ENCODE assay signal across 12 mouse cellular contexts in the genomic region with DNA sequence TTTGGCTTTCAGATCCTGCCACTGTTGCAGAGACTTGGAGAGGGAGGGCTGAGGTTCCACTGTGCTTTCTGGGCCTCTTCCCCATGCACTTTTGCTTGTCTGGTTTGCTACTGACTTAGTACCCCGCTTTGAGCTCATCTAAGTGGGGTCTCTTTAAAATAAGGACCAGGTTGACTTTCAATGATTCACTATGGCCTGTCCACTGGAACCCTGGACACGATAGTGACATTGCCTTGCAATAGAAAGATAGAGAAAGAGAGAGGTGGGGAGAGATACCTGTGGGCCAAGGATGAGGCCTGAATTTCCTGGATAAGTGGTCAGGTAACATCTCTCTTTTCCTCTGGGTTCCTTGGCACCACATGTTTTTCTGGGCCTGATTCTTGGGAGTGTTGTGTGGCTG. TPM values are rescaled to one million over a fixed set of nuclear protein-coding genes. Genes with fewer than 3 reads are reported as not detected.
DNase-seq lines count a peak whose midpoint lies in the region; ATAC-seq and TF ChIP-seq lines count a peak whose summit lies in the region.
"Had no signal": no experiment of that assay in that cellular context is flagged by ENCODE, and none has a peak within 500 bp of the region (broad histone marks: within the 10 kb centered on the region; RNA-seq: fewer than 3 reads in every experiment).

No protein-coding gene starts in this region.

- H3K9ac ChIP-seq in heart, postnatal 0 days (replicated peaks; ENCODE audit: low read depth, low read length): peak overlapping the region; percentile 72; the same call in 1 of the 2 replicates
- 0 out of 2 replicates have a peak overlapping the region, but pooled peaks have one; percentile 41 for H3K9ac ChIP-seq in embryonic facial prominence, embryonic 13.5 days
- H3K9ac ChIP-seq in hindbrain, embryonic 13.5 days: peak overlapping the region; percentile 88
- 0 out of 2 replicates have a peak overlapping the region, but pooled peaks have one; percentile 37 for H3K9ac ChIP-seq in midbrain, postnatal 0 days (replicated peaks; ENCODE audit: low read length, poor library complexity, severe bottlenecking)
- H3K9ac ChIP-seq in liver, postnatal 0 days (replicated peaks): no peak overlapping the region
- H3K9ac ChIP-seq: liver, embryonic 12.5 days had no signal

- no peak for DNase-seq in heart, postnatal 0 days (ENCODE audit: low spot score)
- DNase-seq in heart, adult 18-20 months: no peak
- DNase-seq in midbrain, postnatal 0 days (ENCODE audit: low spot score): no peak
- no peak for DNase-seq in thymus, postnatal 0 days (ENCODE audit: low spot score)
- DNase-seq in adrenal gland, adult 18-20 months (ENCODE audit: low spot score in 2 of 2): no peak
- no peak for DNase-seq in liver, postnatal 0 days
- DNase-seq: kidney, postnatal 25 days; thymus, postnatal 4 days had no signal

- no peak for TF ChIP-seq EP300 in heart, postnatal 0 days (IDR thresholded peaks at IDR 0.05; ENCODE audit: low read depth)
- TF ChIP-seq EP300 in liver, postnatal 0 days (IDR thresholded peaks at IDR 0.05; ENCODE audit: low read depth): no peak

- 83% methylated on average over 2 of the region's 2 CpGs for WGBS in heart, postnatal 0 days
- WGBS in embryonic facial prominence, embryonic 13.5 days: 94% methylated on average over 2 of the region's 2 CpGs
- 87% methylated on average over 2 of the region's 2 CpGs for WGBS in hindbrain, embryonic 13.5 days
- WGBS in midbrain, postnatal 0 days: 88% methylated on average over 2 of the region's 2 CpGs
- 73% methylated on average over 2 of the region's 2 CpGs for WGBS in liver, postnatal 0 days (ENCODE audit: insufficient replicate concordance)

- peak overlapping the region; percentile 73 for H3K4me3 ChIP-seq in heart, postnatal 0 days (ENCODE audit: low read depth, low read length)
- H3K4me3 ChIP-seq in embryonic facial prominence, embryonic 13.5 days: peak overlapping the region; percentile 71; the same call in 1 of the 2 replicates
- peak overlapping the region; percentile 65 for H3K4me3 ChIP-seq in hindbrain, embryonic 13.5 days
- H3K4me3 ChIP-seq in midbrain, postnatal 0 days (ENCODE audit: low read depth, low read length): peak overlapping the region; percentile 65
- H3K4me3 ChIP-seq in liver, postnatal 0 days (ENCODE audit: low read depth, low read length): no peak overlapping the region
- H3K4me3 ChIP-seq: liver, embryonic 12.5 days had no signal

- H3K4me2 ChIP-seq in heart, postnatal 0 days (ENCODE audit: low read depth, low read length): peak overlapping the region; percentile 87
- peak overlapping the region; percentile 81 for H3K4me2 ChIP-seq in embryonic facial prominence, embryonic 13.5 days
- H3K4me2 ChIP-seq in hindbrain, embryonic 13.5 days: peak overlapping the region; percentile 70
- H3K4me2 ChIP-seq in midbrain, postnatal 0 days (ENCODE audit: low read depth, low read length, poor library complexity, severe bottlenecking): peak overlapping the region; percentile 85
- H3K4me2 ChIP-seq in liver, postnatal 0 days (ENCODE audit: low read depth, low read length): no peak overlapping the region

- no peak for TF ChIP-seq CTCF in heart, postnatal 0 days (IDR thresholded peaks at IDR 0.05; ENCODE audit: low read depth)
- no peak for TF ChIP-seq CTCF in midbrain, postnatal 0 days (IDR thresholded peaks at IDR 0.05)
- no peak for TF ChIP-seq CTCF in liver, postnatal 0 days (IDR thresholded peaks at IDR 0.05; ENCODE audit: low read depth)

- no peaks in the 10 kb centered on the region for H3K27me3 ChIP-seq in heart, postnatal 0 days (ENCODE audit: control insufficient read depth, insufficient read depth, low read length)
- H3K27me3 ChIP-seq in embryonic facial prominence, embryonic 13.5 days: no peaks in the 10 kb centered on the region
- no peaks in the 10 kb centered on the region for H3K27me3 ChIP-seq in hindbrain, embryonic 13.5 days
- no peaks in the 10 kb centered on the region for H3K27me3 ChIP-seq in midbrain, postnatal 0 days (ENCODE audit: insufficient read depth, low read length)
- H3K27me3 ChIP-seq in liver, postnatal 0 days (ENCODE audit: insufficient read depth, low read length): peaks cover 15% of the 10 kb centered on the region

- no peaks in the 10 kb centered on the region for H3K4me1 ChIP-seq in heart, postnatal 0 days (ENCODE audit: control insufficient read depth, insufficient read depth)
- H3K4me1 ChIP-seq in embryonic facial prominence, embryonic 13.5 days: peaks cover 19% of the 10 kb centered on the region
- H3K4me1 ChIP-seq in hindbrain, embryonic 13.5 days (replicated peaks): peaks cover 49% of the 10 kb centered on the region
- H3K4me1 ChIP-seq in midbrain, postnatal 0 days (ENCODE audit: insufficient read depth, low read length): peaks cover 18% of the 10 kb centered on the region; the same call in 1 of the 2 replicates
- no peaks in the 10 kb centered on the region for H3K4me1 ChIP-seq in liver, postnatal 0 days (ENCODE audit: insufficient read depth)

- no peaks in the 10 kb centered on the region for H3K9me3 ChIP-seq in heart, postnatal 0 days (replicated peaks; ENCODE audit: control insufficient read depth, low read length)
- no peaks in the 10 kb centered on the region for H3K9me3 ChIP-seq in embryonic facial prominence, embryonic 13.5 days
- no peaks in the 10 kb centered on the region for H3K9me3 ChIP-seq in hindbrain, embryonic 13.5 days
- no peaks in the 10 kb centered on the region for H3K9me3 ChIP-seq in midbrain, postnatal 0 days (ENCODE audit: low read length)
- H3K9me3 ChIP-seq in liver, postnatal 0 days (ENCODE audit: low read length): no peaks in the 10 kb centered on the region
- H3K9me3 ChIP-seq: liver, embryonic 12.5 days had no signal

- ATAC-seq in heart, postnatal 0 days (ENCODE audit: insufficient read depth, low read depth): no peak
- no peak for ATAC-seq in embryonic facial prominence, embryonic 13.5 days (ENCODE audit: insufficient number of reproducible peaks, insufficient read depth, low FRiP score, low TSS enrichment, low read depth)
- ATAC-seq in hindbrain, embryonic 13.5 days (ENCODE audit: low FRiP score): no peak
- ATAC-seq in midbrain, postnatal 0 days (ENCODE audit: low FRiP score): no peak
- ATAC-seq in liver, postnatal 0 days: no peak
- ATAC-seq: liver, embryonic 12.5 days had no signal

- H3K27ac ChIP-seq in heart, postnatal 0 days (ENCODE audit: low read depth): no peak overlapping the region
- no peak overlapping the region for H3K27ac ChIP-seq in embryonic facial prominence, embryonic 13.5 days
- peak overlapping the region; percentile 31; the same call in 1 of the 2 replicates for H3K27ac ChIP-seq in hindbrain, embryonic 13.5 days
- peak overlapping the region; percentile 47; the same call in 1 of the 2 replicates for H3K27ac ChIP-seq in midbrain, postnatal 0 days (ENCODE audit: low read depth, low read length)
- H3K27ac ChIP-seq in liver, postnatal 0 days (ENCODE audit: low read depth): no peak overlapping the region
- H3K27ac ChIP-seq: liver, embryonic 12.5 days had no signal

- no peaks in the 10 kb centered on the region for H3K36me3 ChIP-seq in heart, postnatal 0 days (replicated peaks; ENCODE audit: control insufficient read depth, insufficient read depth, low read length)
- 0 out of 2 replicates have a peak, but pooled peaks cover 3% of the 10 kb centered on the region for H3K36me3 ChIP-seq in embryonic facial prominence, embryonic 13.5 days
- H3K36me3 ChIP-seq in hindbrain, embryonic 13.5 days: 0 out of 2 replicates have a peak, but pooled peaks cover 5% of the 10 kb centered on the region
- no peaks in the 10 kb centered on the region for H3K36me3 ChIP-seq in midbrain, postnatal 0 days (ENCODE audit: insufficient read depth, low read length)
- no peaks in the 10 kb centered on the region for H3K36me3 ChIP-seq in liver, postnatal 0 days (replicated peaks; ENCODE audit: insufficient read depth, low read length)
- H3K36me3 ChIP-seq: G1E; liver, embryonic 12.5 days had no signal

RNA-seq across cellular contexts. Expression of a gene that starts 1.9 kb away (rescaled TPM):
- 0.19 and 2.2 TPM in 2 replicates for total RNA-seq in heart, postnatal 0 days (2014; rRNA removed; ENCODE audit: low replicate concordance)
- 7.8 and 8.7 TPM in 2 replicates for polyA plus RNA-seq in heart, postnatal 0 days (2015; fragmentation: Nextera tagmentation; extraction: Ambion mirVana)
- total RNA-seq in heart, adult 18-20 months (2021): 1 to 10 TPM; 3.9 to 5.3 TPM
- polyA plus RNA-seq in embryonic facial prominence, embryonic 13.5 days (2015; fragmentation: Nextera tagmentation; extraction: Ambion mirVana): 15.0 and 16.1 TPM in 2 replicates
- polyA plus RNA-seq in hindbrain, embryonic 13.5 days (2015; fragmentation: Nextera tagmentation; extraction: Ambion mirVana): 25.5 and 26.3 TPM in 2 replicates
- total RNA-seq in midbrain, postnatal 0 days (2014; rRNA removed): 10.1 and 11.0 TPM in 2 replicates
- polyA plus RNA-seq in midbrain, postnatal 0 days (2015; fragmentation: Nextera tagmentation; extraction: Ambion mirVana): 23.1 and 23.6 TPM in 2 replicates
- 3.2 and 3.4 TPM in 2 replicates for polyA plus RNA-seq in thymus, postnatal 0 days (2015; fragmentation: Nextera tagmentation; extraction: Ambion mirVana)
- 10 to 100 TPM; 14.4 to 23.0 TPM for total RNA-seq in adrenal gland, adult 18-20 months (2021)
- 0.17 and 0.22 TPM in 2 replicates for polyA plus RNA-seq in liver, postnatal 0 days (2015; fragmentation: Nextera tagmentation; extraction: Ambion mirVana)
- polyA plus RNA-seq: G1E had no signal

Comparison
In these comparisons a context has a peak if more than half of its experiments do, and no peak if none do; other contexts are left out.
1. H3K27ac ChIP-seq: peak in hindbrain, embryonic 13.5 days (single experiment) and midbrain, postnatal 0 days (single experiment); none in heart, postnatal 0 days (single experiment), embryonic facial prominence, embryonic 13.5 days (single experiment) and liver, postnatal 0 days (single experiment).